Mouse (Mus musculus) embryonic fibroblast, embryonic 13.5 days (primary cell): ENCODE measurements around the gene Mybpc3. TPM values are rescaled to one million over a fixed set of nuclear protein-coding genes. Genes with fewer than 3 reads are reported as not detected.
"Not testable (repeated sequence)": the region's sequence is repeated elsewhere in the genome, so short reads cannot be mapped to it uniquely, and the experiment has no call there.

Experiments
- H3K27ac ChIP-seq: 2 replicates; pipeline ENCODE4 v1.5.1; 2012; ENCODE audit warnings: low read length, control low read depth, inconsistent platforms; ENCODE audit not compliant: insufficient read depth
- H3K4me1 ChIP-seq: 2 replicates; pipeline ENCODE4 v1.6.1; 2011; ENCODE audit warnings: low read length; ENCODE audit not compliant: control insufficient read depth, insufficient read depth
- H3K4me3 ChIP-seq: 2 replicates; pipeline ENCODE4 v1.5.1; 2011; ENCODE audit warnings: mild to moderate bottlenecking, control low read depth, low read length; ENCODE audit not compliant: insufficient read depth
- CTCF ChIP-seq: IDR thresholded peaks from 2 replicates; pipeline ENCODE4 v1.5.1; 2011; ENCODE audit warnings: mild to moderate bottlenecking, control low read depth, low read length, moderate library complexity, borderline replicate concordance; ENCODE audit not compliant: insufficient read depth
- POLR2A ChIP-seq: IDR thresholded peaks from 2 replicates; pipeline ENCODE4 v1.6.1; 2011; ENCODE audit warnings: low read depth, mild to moderate bottlenecking, control low read depth, low read length, moderate library complexity
- polyA plus RNA-seq: library from polyadenylated mRNA; stranded (reverse); fragments of >200 nt; gene quantifications from 2 replicates; pipeline ENCODE4 v1.2.4, GENCODE M21; 2011; ENCODE audit warnings: low read depth; ENCODE audit not compliant: missing spikeins, insufficient read length

Gene Mybpc3
- polyA plus RNA-seq, 1 experiment = not detected

DNA sequence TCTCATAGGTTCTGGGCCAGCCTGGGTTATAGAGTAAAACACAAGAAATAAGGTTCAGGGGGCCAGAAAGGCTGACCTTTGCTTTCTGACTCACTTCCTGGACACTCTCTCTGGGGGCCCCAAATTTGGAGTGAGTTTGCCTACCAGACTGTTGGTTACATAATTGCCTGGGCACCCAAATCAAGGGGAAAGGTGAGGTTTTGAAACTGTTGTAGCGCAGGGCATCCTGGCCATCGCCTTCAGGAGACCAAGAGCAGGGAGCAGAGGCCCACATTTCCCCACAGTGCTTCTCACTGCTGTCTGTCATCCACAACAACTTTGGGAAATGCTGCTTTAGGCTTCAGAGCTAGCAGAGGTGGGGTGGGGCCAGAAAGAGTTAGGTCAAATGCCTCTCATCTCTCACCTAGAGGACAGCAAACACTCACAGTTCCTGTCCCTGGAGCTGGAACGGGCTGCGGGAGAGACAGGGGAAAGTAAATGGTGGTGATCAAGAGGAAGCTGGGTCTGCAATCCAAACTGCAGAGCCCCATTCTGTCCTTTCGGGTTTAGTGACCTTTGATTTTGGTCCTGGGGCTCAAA lies 8.0 kb upstream of the Mybpc3 start:
- Histone ChIP-seq H3K4me1 (0 out of 2 replicates have a peak, but pooled peaks cover 2% of the 10 kb centered on the region), H3K27ac (no peak overlapping the region), H3K4me3 (no peak overlapping the region)
- TF ChIP-seq CTCF (no peak), POLR2A (no peak)

DNA sequence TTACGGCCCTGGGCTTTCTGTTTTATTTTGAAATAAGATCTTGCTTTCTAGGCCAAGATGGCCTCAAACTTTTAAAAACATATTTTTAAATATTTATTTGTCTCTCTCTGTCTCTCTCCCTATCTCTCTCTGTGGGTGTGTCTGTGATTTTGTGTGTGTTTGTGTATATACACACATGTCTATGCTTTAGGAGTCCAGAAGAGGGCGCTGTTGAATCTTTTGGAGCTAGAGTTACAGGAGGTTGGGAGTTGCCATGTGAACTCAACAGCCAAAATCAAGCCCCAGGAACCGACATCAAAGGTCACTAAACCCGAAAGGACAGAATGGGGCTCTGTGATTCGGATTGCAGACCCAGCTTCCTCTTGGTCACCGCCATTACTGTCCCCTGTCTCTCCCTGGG lies 7.5 kb upstream of the Mybpc3 start:
- 0 out of 2 replicates have a peak, but pooled peaks cover 2% of the 10 kb centered on the region for H3K4me1 ChIP-seq
- TF ChIP-seq CTCF (no peak), POLR2A (no peak)
- no peak overlapping the region for H3K4me3 ChIP-seq
- H3K27ac ChIP-seq = no peak overlapping the region

DNA sequence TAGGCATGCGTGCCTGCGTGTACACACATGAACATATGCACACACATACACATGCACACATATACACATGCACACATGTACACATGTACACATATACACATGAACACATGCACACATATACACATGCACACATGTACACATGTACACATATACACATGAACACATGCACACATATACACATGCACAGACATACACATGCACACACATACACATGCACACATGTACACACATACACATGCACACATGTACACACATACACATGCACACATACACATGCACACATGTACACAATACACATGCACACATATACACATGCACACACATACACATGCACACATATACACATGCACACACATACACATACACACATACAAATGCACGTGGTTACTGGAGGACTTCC lies 6.1 kb upstream of the Mybpc3 start:
- H3K27ac ChIP-seq, H3K4me1 ChIP-seq: not testable (repeated sequence)

GRCm38 (mm10) chr2:91112491-91112890 lies 5.5 kb upstream of the Mybpc3 start:
- TF ChIP-seq POLR2A = no peak
- no peak for TF ChIP-seq CTCF
- no peak overlapping the region for H3K4me3 ChIP-seq
- no peak overlapping the region for H3K27ac ChIP-seq
- 0 out of 2 replicates have a peak, but pooled peaks cover 2% of the 10 kb centered on the region for H3K4me1 ChIP-seq

More for the DNA sequence above, 6.1 kb upstream of the Mybpc3 start:
- H3K4me3 ChIP-seq = not testable (repeated sequence)

DNA sequence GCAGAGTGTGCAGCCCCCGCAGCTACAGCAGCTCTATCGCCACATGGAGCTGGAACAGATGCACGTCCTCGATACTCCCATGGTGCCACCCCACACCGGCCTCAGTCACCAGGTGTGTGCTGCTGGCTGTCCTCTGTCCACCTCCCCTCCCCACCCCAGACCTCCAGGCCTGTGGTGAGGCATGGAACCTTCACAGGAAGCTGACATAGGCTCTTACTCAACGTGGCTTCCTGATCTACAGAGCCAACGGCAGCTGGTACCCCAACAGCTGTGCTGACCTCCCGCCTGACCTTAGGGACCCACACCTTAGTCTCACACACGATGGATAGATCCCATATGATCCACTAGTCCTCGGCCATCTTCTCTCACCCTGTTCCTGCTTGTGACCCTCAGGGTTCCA lies 4.6 kb upstream of the Mybpc3 start:
- no peak for TF ChIP-seq POLR2A
- TF ChIP-seq CTCF = no peak
- Histone ChIP-seq H3K4me1 (0 out of 2 replicates have a peak, but pooled peaks cover 2% of the 10 kb centered on the region), H3K27ac (no peak overlapping the region), H3K4me3 (no peak overlapping the region)

- Histone ChIP-seq H3K4me1 (0 out of 2 replicates have a peak, but pooled peaks cover 2% of the 10 kb centered on the region), H3K27ac (no peak overlapping the region), H3K4me3 (no peak overlapping the region)
- TF ChIP-seq CTCF (no peak), POLR2A (no peak)
These were observed 4.1 kb upstream of the Mybpc3 start for GRCm38 (mm10) chr2:91113852-91114251.

DNA sequence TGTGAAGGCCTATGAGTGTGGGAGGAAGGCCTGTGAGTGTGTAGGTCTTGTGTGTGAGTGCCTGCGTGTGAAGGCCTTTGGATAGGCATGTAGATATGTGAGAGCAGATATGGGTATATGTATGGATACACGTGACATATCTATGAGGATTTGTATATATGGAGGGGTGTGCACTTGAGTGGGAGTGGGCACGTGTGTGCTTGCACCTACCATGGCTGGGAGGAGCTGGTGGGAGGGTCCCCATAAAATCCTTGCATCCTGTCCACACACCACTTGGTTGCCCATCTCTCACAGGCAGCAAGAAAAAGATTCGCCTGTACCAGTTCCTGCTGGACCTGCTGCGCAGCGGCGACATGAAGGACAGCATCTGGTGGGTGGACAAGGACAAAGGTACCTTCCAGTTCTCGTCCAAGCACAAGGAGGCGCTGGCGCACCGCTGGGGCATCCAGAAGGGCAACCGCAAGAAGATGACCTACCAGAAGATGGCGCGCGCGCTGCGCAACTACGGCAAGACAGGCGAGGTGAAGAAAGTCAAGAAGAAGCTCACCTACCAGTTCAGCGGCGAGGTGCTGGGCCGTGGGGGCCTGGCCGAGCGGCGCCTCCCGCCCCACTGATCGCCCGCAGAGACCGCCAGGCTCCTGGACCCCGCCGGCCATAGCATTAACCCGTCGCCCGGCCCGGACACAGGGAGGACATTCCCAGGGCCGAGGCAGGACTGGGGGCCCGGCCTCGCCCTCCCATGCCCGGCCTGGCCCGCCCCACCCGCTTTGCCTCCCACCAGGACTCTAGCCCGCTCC lies 3.0 kb upstream of the Mybpc3 start:
- H3K4me3 ChIP-seq = peak overlapping the region; percentile 8; the same call in 1 of the 2 replicates
- TF ChIP-seq CTCF = peak; percentile 100
- peak; percentile 41; the same call in 1 of the 2 replicates for TF ChIP-seq POLR2A
- no peak overlapping the region for H3K27ac ChIP-seq
- H3K4me1 ChIP-seq = 0 out of 2 replicates have a peak, but pooled peaks cover 2% of the 10 kb centered on the region

- TF ChIP-seq POLR2A = no peak
- TF ChIP-seq CTCF = no peak
- no peak overlapping the region for H3K27ac ChIP-seq
- 0 out of 2 replicates have a peak, but pooled peaks cover 2% of the 10 kb centered on the region for H3K4me1 ChIP-seq
- no peak overlapping the region for H3K4me3 ChIP-seq
These were observed 2.4 kb upstream of the Mybpc3 start for GRCm38 (mm10) chr2:91115578-91115970.

DNA sequence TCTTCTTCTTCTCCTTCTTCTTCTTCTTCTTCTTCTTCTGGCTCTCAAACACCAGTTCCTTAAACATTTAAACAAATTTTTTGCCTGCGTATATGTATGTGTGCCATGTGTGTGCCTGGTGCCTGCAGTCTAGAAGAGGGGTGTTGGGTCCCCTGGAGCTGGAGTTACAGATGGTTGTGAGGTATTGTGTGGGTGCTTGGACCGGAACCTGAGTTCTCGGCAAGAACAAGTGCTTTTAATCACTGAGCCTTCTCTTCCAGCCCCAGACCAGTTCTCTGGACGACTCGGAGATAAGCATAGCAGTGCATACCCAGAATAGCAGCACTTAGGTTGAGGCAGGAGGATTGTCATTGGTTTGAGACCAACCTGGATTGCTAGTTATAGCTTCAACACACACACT lies 1.1 kb upstream of the Mybpc3 start:
- TF ChIP-seq CTCF = no peak
- TF ChIP-seq POLR2A = no peak
- Histone ChIP-seq H3K4me1 (0 out of 2 replicates have a peak, but pooled peaks cover 2% of the 10 kb centered on the region), H3K4me3 (no peak overlapping the region), H3K27ac (no peak overlapping the region)

- Histone ChIP-seq H3K4me1 (no peaks in the 10 kb centered on the region), H3K27ac (no peak overlapping the region), H3K4me3 (no peak overlapping the region)
- TF ChIP-seq CTCF (no peak), POLR2A (no peak)
These were observed 703 bp downstream of the Mybpc3 start for GRCm38 (mm10) chr2:91118647-91119046.

DNA sequence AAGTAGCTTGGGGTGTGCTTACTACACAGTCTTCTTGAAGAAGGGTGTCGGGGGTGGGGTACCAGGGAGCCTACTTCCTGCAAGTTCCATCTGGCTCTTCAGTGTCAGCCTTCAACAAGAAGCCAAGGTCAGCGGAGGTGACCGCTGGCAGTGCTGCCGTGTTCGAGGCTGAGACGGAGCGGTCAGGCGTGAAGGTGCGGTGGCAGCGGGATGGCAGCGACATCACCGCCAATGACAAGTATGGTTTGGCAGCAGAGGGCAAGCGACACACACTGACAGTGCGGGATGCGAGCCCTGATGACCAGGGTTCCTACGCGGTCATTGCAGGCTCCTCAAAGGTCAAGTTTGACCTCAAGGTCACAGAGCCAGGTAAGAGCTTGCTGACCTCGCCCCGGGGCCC lies 1.1 kb downstream of the Mybpc3 start:
- Histone ChIP-seq H3K4me1 (no peaks in the 10 kb centered on the region), H3K4me3 (no peak overlapping the region), H3K27ac (no peak overlapping the region)
- TF ChIP-seq CTCF = no peak
- TF ChIP-seq POLR2A = no peak
